Mouse (Mus musculus) liver, embryonic 13.5 days (tissue): ENCODE measurements around the gene Tmem220. TPM values are rescaled to one million over a fixed set of nuclear protein-coding genes. Genes with fewer than 3 reads are reported as not detected.

ENCODE experiments used
- ATAC-seq: fragments of 200-750 bp; cut with Nextera tagmentation; 2 replicates; pipeline ENCODE4 v1.8.0; 2017; ENCODE audit warnings: low read depth, mild to moderate bottlenecking, moderate number of reproducible peaks, moderate library complexity
- DNase-seq: peaks from one replicate; pipeline ENCODE4 v3.0.0; 2022
- H3K27ac ChIP-seq: fragments of 300-500 bp; sonication (generic); 2 replicates; pipeline ENCODE4 v1.5.1; 2015; ENCODE audit warnings: moderate library complexity, mild to moderate bottlenecking, inconsistent platforms
- H3K27me3 ChIP-seq: fragments of 300-500 bp; sonication (generic); 2 replicates; pipeline ENCODE4 v1.6.1; 2015; ENCODE audit warnings: mild to moderate bottlenecking, inconsistent platforms
- H3K36me3 ChIP-seq: fragments of 300-500 bp; sonication (generic); 2 replicates; pipeline ENCODE4 v1.6.1; 2015; ENCODE audit warnings: mild to moderate bottlenecking, inconsistent platforms
- H3K4me1 ChIP-seq: fragments of 300-500 bp; sonication (generic); replicated peaks from 2 replicates; pipeline ENCODE4 v1.6.1; 2015; ENCODE audit warnings: inconsistent platforms
- H3K4me2 ChIP-seq: fragments of 300-500 bp; sonication (generic); 2 replicates; pipeline ENCODE4 v1.6.1; 2015; ENCODE audit warnings: inconsistent platforms, mild to moderate bottlenecking, moderate library complexity
- H3K4me3 ChIP-seq: fragments of 300-500 bp; sonication (generic); replicated peaks from 2 replicates; pipeline ENCODE4 v1.5.1; 2015; ENCODE audit warnings: mild to moderate bottlenecking, inconsistent platforms
- H3K9ac ChIP-seq: fragments of 300-500 bp; sonication (generic); 2 replicates; pipeline ENCODE4 v1.6.1; 2015; ENCODE audit warnings: mild to moderate bottlenecking, inconsistent platforms
- H3K9me3 ChIP-seq: fragments of 300-500 bp; sonication (generic); replicated peaks from 2 replicates; pipeline ENCODE4 v1.6.1; 2016; ENCODE audit warnings: inconsistent platforms
- WGBS: fragments of 180-500 bp; shearing (Covaris S2); methylation state at CpG from one replicate; pipeline ENCODE4 v1.1.7; 2015; ENCODE audit not compliant: insufficient replicate concordance; 5-methylcytosine and 5-hydroxymethylcytosine counted together
- polyA plus RNA-seq: library from polyadenylated mRNA; unstranded; fragments of >200 nt; fragmentation: Nextera tagmentation; extraction: Ambion mirVana; gene quantifications from 2 replicates; pipeline ENCODE4 v1.2.1, GENCODE M21; 2015

Tmem220 gene
- polyA plus RNA-seq, 1 experiment from 2014 or later = 2.0 TPM

DNA sequence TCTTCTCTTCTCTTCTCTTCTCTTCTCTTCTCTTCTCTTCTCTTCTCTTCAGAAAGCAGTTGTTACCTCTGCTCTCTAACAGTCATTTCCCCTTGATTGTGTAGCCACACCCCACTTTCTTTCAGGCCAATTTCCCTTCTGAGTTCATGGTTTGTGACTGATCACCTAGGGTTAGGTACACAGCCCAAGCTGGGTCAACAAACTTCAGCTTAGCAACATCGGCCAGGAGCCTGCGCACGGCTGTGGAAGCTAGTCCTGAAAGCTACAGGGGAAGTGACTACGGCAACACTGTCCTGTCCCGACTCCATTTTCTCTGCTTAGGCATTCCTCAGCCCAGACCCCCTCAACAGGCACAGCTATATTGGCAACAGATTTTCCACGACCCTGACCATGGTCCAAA lies 20.0 kb downstream of the Tmem220 start:
- Histone ChIP-seq H3K4me1 (peaks cover 24% of the 10 kb centered on the region), H3K9me3 (no peaks in the 10 kb centered on the region), H3K4me2 (no peak overlapping the region), H3K4me3 (no peak overlapping the region), H3K27ac (no peak overlapping the region), H3K9ac (no peak overlapping the region), H3K27me3 (no peaks in the 10 kb centered on the region), H3K36me3 (peaks cover 30% of the 10 kb centered on the region)
- WGBS = 70% methylated on average over 6 of the region's 6 CpGs
- no peak for DNase-seq
- peak; percentile 72 for ATAC-seq

- WGBS = 57% methylated on average over 5 of the region's 5 CpGs
- 0 out of 2 replicates have a peak, but pooled peaks cover 10% of the 10 kb centered on the region for H3K36me3 ChIP-seq
- no peak overlapping the region for H3K4me3 ChIP-seq
- H3K27me3 ChIP-seq = no peaks in the 10 kb centered on the region
- DNase-seq = no peak
- H3K4me2 ChIP-seq = no peak overlapping the region
- H3K9me3 ChIP-seq = no peaks in the 10 kb centered on the region
- H3K27ac ChIP-seq = no peak overlapping the region
- H3K9ac ChIP-seq = no peak overlapping the region
- ATAC-seq = no peak
- H3K4me1 ChIP-seq = peaks cover 31% of the 10 kb centered on the region
Observed at GRCm38 (mm10) chr11:67047199-67047598, 22.2 kb downstream of the Tmem220 start.

- Histone ChIP-seq H3K4me1 (peaks cover 31% of the 10 kb centered on the region), H3K27me3 (no peaks in the 10 kb centered on the region)
Observed at GRCm38 (mm10) chr11:67048496-67048895, 23.5 kb downstream of the Tmem220 start.

DNA sequence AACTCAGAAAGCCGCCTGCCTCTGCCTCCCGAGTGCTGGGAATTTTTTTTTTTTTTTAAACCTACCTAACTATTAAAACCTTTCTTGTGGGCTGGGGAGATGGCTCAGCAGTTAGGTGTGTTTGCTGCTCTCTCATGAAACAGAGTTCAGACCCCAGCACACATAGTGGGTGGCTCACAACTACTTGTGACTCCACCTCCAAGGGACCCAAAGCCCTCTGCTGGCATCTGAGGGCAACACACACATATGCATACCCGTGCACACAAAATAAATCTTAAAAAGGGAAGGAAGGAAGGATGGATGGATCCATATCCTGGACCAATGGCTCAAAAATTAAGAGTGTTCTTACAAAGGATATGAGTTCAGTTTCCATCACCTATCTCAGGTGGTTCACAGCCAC lies 24.3 kb downstream of the Tmem220 start:
- DNase-seq (no peak), ATAC-seq (no peak)
- Histone ChIP-seq H3K9me3 (no peaks in the 10 kb centered on the region), H3K36me3 (0 out of 2 replicates have a peak, but pooled peaks cover 10% of the 10 kb centered on the region), H3K27me3 (no peaks in the 10 kb centered on the region), H3K27ac (no peak overlapping the region), H3K4me2 (no peak overlapping the region), H3K4me3 (no peak overlapping the region), H3K9ac (no peak overlapping the region), H3K4me1 (peaks cover 36% of the 10 kb centered on the region)
- 55% methylated on average over 3 of the region's 3 CpGs for WGBS

More at GRCm38 (mm10) chr11:67048496-67048895, 23.5 kb downstream of the Tmem220 start:
- no peak for DNase-seq
- no peak overlapping the region for H3K4me2 ChIP-seq
- no peak overlapping the region for H3K4me3 ChIP-seq
- H3K9me3 ChIP-seq = no peaks in the 10 kb centered on the region
- H3K36me3 ChIP-seq = 0 out of 2 replicates have a peak, but pooled peaks cover 10% of the 10 kb centered on the region
- 78% methylated on average over 8 of the region's 8 CpGs for WGBS
- no peak for ATAC-seq
- H3K9ac ChIP-seq = no peak overlapping the region
- H3K27ac ChIP-seq = no peak overlapping the region

DNA sequence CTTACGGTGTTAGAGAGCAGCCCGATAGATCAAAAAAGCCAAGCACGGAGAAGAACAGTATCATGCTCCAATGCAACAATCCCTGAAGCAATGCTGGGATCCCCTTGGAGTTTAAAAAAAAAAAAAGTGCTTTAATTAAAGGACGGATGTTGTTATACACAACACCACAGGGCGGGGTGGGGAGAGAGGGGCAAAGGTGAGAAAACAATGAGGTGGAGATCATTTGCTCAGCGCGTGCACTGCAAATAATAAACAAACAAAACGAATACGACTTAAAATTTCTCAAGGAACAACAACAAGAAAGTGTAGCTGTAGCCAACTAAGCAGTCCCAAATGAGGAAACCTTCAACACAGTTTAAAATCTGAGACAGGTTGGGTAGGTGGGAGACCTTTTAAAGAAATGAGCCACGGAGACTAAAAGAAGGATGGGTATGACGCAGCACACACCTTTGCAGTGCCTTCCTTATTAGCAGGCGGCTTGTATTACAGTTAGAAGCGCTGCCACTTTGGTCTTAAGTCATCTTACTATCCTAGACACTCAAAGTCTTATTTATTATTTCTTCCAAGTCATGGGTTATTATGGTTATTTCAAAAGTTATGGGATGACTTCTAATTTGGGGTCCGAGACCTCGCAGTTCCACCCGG lies 26.8 kb downstream of the Tmem220 start:
- Histone ChIP-seq H3K9me3 (no peaks in the 10 kb centered on the region), H3K27ac (peak overlapping the region; percentile 84), H3K9ac (peak overlapping the region; percentile 84), H3K4me1 (peaks cover 24% of the 10 kb centered on the region), H3K27me3 (no peaks in the 10 kb centered on the region), H3K36me3 (peaks cover 15% of the 10 kb centered on the region), H3K4me2 (peak overlapping the region; percentile 83), H3K4me3 (peak overlapping the region; percentile 88)
- DNase-seq = no peak
- 15% methylated on average over 16 of the region's 16 CpGs for WGBS
- ATAC-seq = peak; percentile 57

GRCm38 (mm10) chr11:67052321-67052952 lies 27.5 kb downstream of the Tmem220 start, which contains the start of the genes Adprm and Sco1:
Gene Adprm (minus strand): TSS chr11:67052594.
Gene Sco1 (plus strand): TSS chr11:67052670.
- Histone ChIP-seq H3K4me3 (peak within 1 kb of the TSS; percentile 88), H3K9me3 (no peaks in the 10 kb centered on the region), H3K27me3 (no peaks in the 10 kb centered on the region), H3K27ac (peak within 1 kb of the TSS; percentile 84), H3K9ac (peak within 1 kb of the TSS; percentile 84), H3K4me1 (peaks cover 24% of the 10 kb centered on the region), H3K4me2 (peak within 1 kb of the TSS; percentile 83), H3K36me3 (peaks cover 20% of the 10 kb centered on the region)
- ATAC-seq = peak; percentile 96
- under 1% methylated on average over 49 of the region's 50 CpGs for WGBS
- DNase-seq = peak; percentile 83

GRCm38 (mm10) chr11:67054754-67055365 lies 29.9 kb downstream of the Tmem220 start:
- ATAC-seq (no peak), DNase-seq (no peak)
- WGBS = 79% methylated on average over 8 of the region's 8 CpGs
- no peak overlapping the region for H3K4me3 ChIP-seq
- peaks cover 39% of the 10 kb centered on the region for H3K36me3 ChIP-seq
- H3K27ac ChIP-seq = no peak overlapping the region
- no peaks in the 10 kb centered on the region for H3K27me3 ChIP-seq
- no peak overlapping the region for H3K9ac ChIP-seq
- no peaks in the 10 kb centered on the region for H3K9me3 ChIP-seq
- peaks cover 23% of the 10 kb centered on the region for H3K4me1 ChIP-seq
- H3K4me2 ChIP-seq = no peak overlapping the region

DNA sequence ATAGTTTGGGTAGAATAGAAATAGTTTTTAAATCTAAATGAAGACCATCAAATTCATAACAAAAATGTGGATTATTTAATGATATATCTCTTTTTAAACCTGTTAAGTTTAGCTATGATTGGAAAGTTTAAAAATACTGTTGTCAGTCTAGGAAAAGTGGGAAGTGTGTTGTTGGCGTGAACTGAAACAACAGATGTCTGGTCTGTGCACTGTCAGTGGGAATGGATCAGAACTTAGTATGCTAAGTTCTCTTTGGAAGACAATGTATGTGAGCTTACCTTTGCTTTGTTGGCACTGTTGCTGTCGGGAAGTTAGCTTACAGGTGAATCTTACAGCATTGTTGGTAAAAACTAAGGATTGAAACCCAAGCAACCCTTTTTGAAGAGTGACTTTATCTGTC lies 36.4 kb downstream of the Tmem220 start:
- Histone ChIP-seq H3K4me2 (no peak overlapping the region), H3K27ac (no peak overlapping the region), H3K27me3 (no peaks in the 10 kb centered on the region), H3K9ac (no peak overlapping the region), H3K4me1 (no peaks in the 10 kb centered on the region), H3K4me3 (no peak overlapping the region), H3K36me3 (peaks cover 85% of the 10 kb centered on the region), H3K9me3 (no peaks in the 10 kb centered on the region)
- DNase-seq (no peak), ATAC-seq (no peak)
- 78% methylated on average over 2 of the region's 2 CpGs for WGBS

DNA sequence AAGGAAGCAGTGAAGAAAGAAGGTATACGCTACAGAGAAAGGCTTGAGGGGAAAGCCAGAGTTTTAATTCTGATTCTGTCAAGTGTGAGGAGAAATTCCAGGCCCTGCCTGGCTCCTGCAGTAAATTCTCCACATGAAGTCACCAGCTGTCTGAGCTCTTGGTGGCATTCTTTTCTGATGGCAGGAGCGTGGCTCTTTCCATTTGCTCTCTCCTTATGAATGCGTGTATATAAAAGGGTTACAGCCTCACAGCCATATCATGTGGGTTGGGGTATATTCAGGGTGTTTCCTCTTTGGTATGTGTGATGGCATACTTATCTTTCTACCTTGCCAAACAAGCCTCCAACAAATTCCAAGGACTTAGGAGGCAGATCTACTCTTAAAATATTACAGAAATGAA lies 37.8 kb downstream of the Tmem220 start:
- Histone ChIP-seq H3K36me3 (peaks cover 75% of the 10 kb centered on the region), H3K27me3 (no peaks in the 10 kb centered on the region), H3K4me1 (no peaks in the 10 kb centered on the region), H3K9ac (no peak overlapping the region), H3K27ac (no peak overlapping the region), H3K4me2 (no peak overlapping the region), H3K4me3 (no peak overlapping the region), H3K9me3 (no peaks in the 10 kb centered on the region)
- ATAC-seq = no peak
- 79% methylated on average over 3 of the region's 3 CpGs for WGBS
- DNase-seq = no peak

GRCm38 (mm10) chr11:67067741-67068140 lies 42.8 kb downstream of the Tmem220 start:
- Histone ChIP-seq H3K9ac (no peak overlapping the region), H3K27me3 (no peaks in the 10 kb centered on the region), H3K36me3 (peaks cover 36% of the 10 kb centered on the region), H3K9me3 (no peaks in the 10 kb centered on the region), H3K4me1 (no peaks in the 10 kb centered on the region), H3K4me2 (no peak overlapping the region), H3K4me3 (no peak overlapping the region), H3K27ac (no peak overlapping the region)
- DNase-seq = no peak
- 71% methylated on average over 3 of the region's 3 CpGs for WGBS
- no peak for ATAC-seq

GRCm38 (mm10) chr11:67072615-67073130 lies 47.7 kb downstream of the Tmem220 start:
- H3K4me1 ChIP-seq = no peaks in the 10 kb centered on the region
- H3K36me3 ChIP-seq = no peaks in the 10 kb centered on the region
- no peak overlapping the region for H3K4me3 ChIP-seq
- DNase-seq (no peak), ATAC-seq (no peak)
- WGBS = 72% methylated on average over 15 of the region's 15 CpGs
- H3K9me3 ChIP-seq = no peaks in the 10 kb centered on the region
- no peak overlapping the region for H3K4me2 ChIP-seq
- H3K27me3 ChIP-seq = no peaks in the 10 kb centered on the region
- no peak overlapping the region for H3K9ac ChIP-seq
- no peak overlapping the region for H3K27ac ChIP-seq
